Mouse (Mus musculus) kidney, adult 2 months (tissue): ENCODE data around the gene Rhobtb1. TPM values are rescaled to one million over a fixed set of nuclear protein-coding genes. Genes with fewer than 3 reads are reported as not detected.
A peak's percentile ranks its signal among the peaks of the same experiment; 100 is the strongest.

Source experiments
- DNase-seq: peaks from one replicate; pipeline ENCODE4 v3.0.0; 2021
- H3K27ac ChIP-seq: fragments of 200-500 bp; 2 replicates; pipeline ENCODE4 v1.5.1; 2012; ENCODE audit warnings: low read depth, low read length, control low read depth, inconsistent platforms; ENCODE audit not compliant: insufficient read depth
- H3K27me3 ChIP-seq: fragments of 200-500 bp; replicated peaks from 2 replicates; pipeline ENCODE4 v1.6.1; 2012; ENCODE audit warnings: mild to moderate bottlenecking, moderate library complexity, low read length, inconsistent platforms; ENCODE audit not compliant: control insufficient read depth, insufficient read depth
- H3K36me3 ChIP-seq: fragments of 200-500 bp; 2 replicates; pipeline ENCODE4 v1.6.1; 2012; ENCODE audit warnings: mild to moderate bottlenecking, moderate library complexity, low read length, inconsistent platforms; ENCODE audit not compliant: control insufficient read depth, insufficient read depth
- H3K4me1 ChIP-seq: fragments of 200-500 bp; 2 replicates; pipeline ENCODE4 v1.6.1; 2011; ENCODE audit warnings: low read length; ENCODE audit not compliant: control insufficient read depth, insufficient read depth
- H3K4me3 ChIP-seq: fragments of 200-500 bp; 2 replicates; pipeline ENCODE4 v1.5.1; 2011; ENCODE audit warnings: mild to moderate bottlenecking, low read depth, low read length, control low read depth; ENCODE audit not compliant: insufficient read depth
- CTCF ChIP-seq: fragments of 200-500 bp; conservative IDR thresholded peaks from 2 replicates; pipeline ENCODE4 v1.5.1; 2011; ENCODE audit warnings: low read depth, mild to moderate bottlenecking, control low read depth, low read length, moderate library complexity, mixed read lengths; ENCODE audit not compliant: insufficient read depth, insufficient read length
- POLR2A ChIP-seq: fragments of 200-500 bp; IDR thresholded peaks from one replicate; pipeline ENCODE4 v1.6.1; 2011; ENCODE audit warnings: low read depth, low read length, control low read depth
- WGBS: fragments of 180-500 bp; shearing (Covaris S2); methylation state at CpG from one replicate; pipeline ENCODE4 v1.1.7; 2018; 5-methylcytosine and 5-hydroxymethylcytosine counted together
- polyA plus RNA-seq: library from polyadenylated mRNA; depleted of rRNA; stranded (reverse); fragments of >200 nt; gene quantifications from 2 replicates; pipeline ENCODE4 v1.2.3, GENCODE M21; 2012

Rhobtb1 gene
- polyA plus RNA-seq, 1 experiment, result 20.6 TPM

- no peak for TF ChIP-seq CTCF
- TF ChIP-seq POLR2A, result no peak
- Histone ChIP-seq H3K4me1 (no peaks in the 10 kb centered on the region), H3K27me3 (no peaks in the 10 kb centered on the region), H3K36me3 (no peaks in the 10 kb centered on the region), H3K4me3 (no peak overlapping the region), H3K27ac (no peak overlapping the region)
- DNase-seq, result no peak
- 76% methylated on average over 4 of the region's 4 CpGs for WGBS
Measured at GRCm38 (mm10) chr10:69328656-69329046, 177.4 kb downstream of the Rhobtb1 start.

GRCm38 (mm10) chr10:69331231-69331630 is 180.0 kb downstream of the Rhobtb1 start:
- peak; percentile 74 for DNase-seq
- WGBS, result 60% methylated on average over 6 of the region's 6 CpGs

GRCm38 (mm10) chr10:69333212-69333611 is 182.0 kb downstream of the Rhobtb1 start:
- no peaks in the 10 kb centered on the region for H3K36me3 ChIP-seq
- WGBS, result 93% methylated on average over 11 of the region's 11 CpGs
- no peaks in the 10 kb centered on the region for H3K4me1 ChIP-seq
- no peak for DNase-seq
- no peaks in the 10 kb centered on the region for H3K27me3 ChIP-seq
- TF ChIP-seq CTCF, result no peak
- no peak overlapping the region for H3K27ac ChIP-seq
- H3K4me3 ChIP-seq, result no peak overlapping the region

More at GRCm38 (mm10) chr10:69331231-69331630, 180.0 kb downstream of the Rhobtb1 start:
- Histone ChIP-seq H3K4me3 (no peak overlapping the region), H3K27ac (no peak overlapping the region), H3K4me1 (no peaks in the 10 kb centered on the region), H3K27me3 (no peaks in the 10 kb centered on the region), H3K36me3 (no peaks in the 10 kb centered on the region)
- TF ChIP-seq POLR2A (no peak), CTCF (no peak)

- no peak overlapping the region for H3K4me3 ChIP-seq
- no peak overlapping the region for H3K27ac ChIP-seq
- WGBS, result 66% methylated on average over 16 of the region's 16 CpGs
- no peaks in the 10 kb centered on the region for H3K4me1 ChIP-seq
- H3K27me3 ChIP-seq, result no peaks in the 10 kb centered on the region
- H3K36me3 ChIP-seq, result no peaks in the 10 kb centered on the region
- no peak for TF ChIP-seq CTCF
- no peak for TF ChIP-seq POLR2A
- peak; percentile 9 for DNase-seq
Measured at GRCm38 (mm10) chr10:69334271-69335194, 183.3 kb downstream of the Rhobtb1 start.

- Histone ChIP-seq H3K4me3 (no peak overlapping the region), H3K27ac (no peak overlapping the region), H3K4me1 (no peaks in the 10 kb centered on the region), H3K36me3 (no peaks in the 10 kb centered on the region), H3K27me3 (no peaks in the 10 kb centered on the region)
- TF ChIP-seq CTCF (no peak), POLR2A (no peak)
- no peak for DNase-seq
- WGBS, result 76% methylated on average over 7 of the region's 7 CpGs
Measured at GRCm38 (mm10) chr10:69335195-69335536, 183.9 kb downstream of the Rhobtb1 start.

- Histone ChIP-seq H3K36me3 (no peaks in the 10 kb centered on the region), H3K4me3 (no peak overlapping the region), H3K4me1 (no peaks in the 10 kb centered on the region), H3K27ac (no peak overlapping the region), H3K27me3 (no peaks in the 10 kb centered on the region)
- WGBS, result 88% methylated on average over 4 of the region's 4 CpGs
- TF ChIP-seq POLR2A, result no peak
- TF ChIP-seq CTCF, result no peak
- DNase-seq, result no peak
Measured at GRCm38 (mm10) chr10:69335611-69336010, 184.4 kb downstream of the Rhobtb1 start.

GRCm38 (mm10) chr10:69336219-69336618 is 185.0 kb downstream of the Rhobtb1 start:
- H3K36me3 ChIP-seq, result no peaks in the 10 kb centered on the region
- DNase-seq, result no peak

More at GRCm38 (mm10) chr10:69336219-69336618, 185.0 kb downstream of the Rhobtb1 start:
- H3K27me3 ChIP-seq, result no peaks in the 10 kb centered on the region
- no peak overlapping the region for H3K27ac ChIP-seq
- WGBS, result 92% methylated on average over 11 of the region's 11 CpGs
- no peak for TF ChIP-seq POLR2A
- TF ChIP-seq CTCF, result no peak
- H3K4me3 ChIP-seq, result no peak overlapping the region
- no peaks in the 10 kb centered on the region for H3K4me1 ChIP-seq
